Mouse (Mus musculus) G1E (cell line): ENCODE measurements around the gene B3galnt1. TPM values are rescaled to one million over a fixed set of nuclear protein-coding genes. Genes with fewer than 3 reads are reported as not detected.

ENCODE experiments used
- ATAC-seq: 2 replicates; pipeline ENCODE4 v1.8.0; 2016; ENCODE audit warnings: mild to moderate bottlenecking; ENCODE audit not compliant: insufficient number of reproducible peaks, poor library complexity, low FRiP score, severe bottlenecking; ENCODE audit errors: extremely low read depth
- DNase-seq: peaks from one replicate; pipeline ENCODE4 v3.0.0; 2012; ENCODE audit warnings: low spot score
- H3K27me3 ChIP-seq: 2 replicates; pipeline ENCODE4 v1.6.1; 2012; ENCODE audit warnings: mild to moderate bottlenecking, low read length, inconsistent platforms; ENCODE audit not compliant: insufficient read depth
- H3K36me3 ChIP-seq: replicated peaks from 2 replicates; pipeline ENCODE3; 2012; ENCODE audit warnings: mild to moderate bottlenecking, inconsistent platforms
- H3K4me1 ChIP-seq: 2 replicates; pipeline ENCODE4 v1.6.1; 2012; ENCODE audit warnings: low read depth, low read length, inconsistent platforms, mixed read lengths; ENCODE audit not compliant: insufficient read depth
- H3K4me3 ChIP-seq: 2 replicates; pipeline ENCODE4 v1.5.1; 2012; ENCODE audit warnings: low read depth, mild to moderate bottlenecking, inconsistent platforms, low read length, moderate library complexity, mixed read lengths
- H3K9me3 ChIP-seq: replicated peaks from 2 replicates; pipeline ENCODE4 v1.6.1; 2012; ENCODE audit warnings: inconsistent platforms
- CTCF ChIP-seq: IDR thresholded peaks from 2 replicates; pipeline ENCODE4 v1.5.1; 2012; ENCODE audit warnings: low read depth, low read length, inconsistent platforms, mixed read lengths
- GATA1 ChIP-seq: IDR thresholded peaks from 2 replicates; pipeline ENCODE4 v1.6.1; 2012; ENCODE audit warnings: borderline replicate concordance, low read length, inconsistent platforms, mixed read lengths
- GATA2 ChIP-seq: IDR thresholded peaks from 2 replicates; pipeline ENCODE4 v1.6.1; 2012; ENCODE audit warnings: low read depth, low read length, inconsistent platforms, borderline replicate concordance
- POLR2AphosphoS5 ChIP-seq: IDR thresholded peaks from 2 replicates; pipeline ENCODE4 v1.6.1; 2012; ENCODE audit warnings: low read depth, low read length, inconsistent platforms; ENCODE audit not compliant: insufficient replicate concordance
- TAL1 ChIP-seq: conservative IDR thresholded peaks from 2 replicates; pipeline ENCODE4 v1.6.1; 2012; ENCODE audit warnings: low read depth, low read length, inconsistent platforms, mixed read lengths
- polyA plus RNA-seq: library from polyadenylated mRNA; stranded (reverse); fragments of >175 nt; gene quantifications from 2 replicates; pipeline ENCODE4 v1.2.3, GENCODE M21; 2012
- total RNA-seq, 2 experiments: library from RNA; stranded (forward) in 1 of 2; stranded (reverse) in 1 of 2; fragments of 200-1000 nt in 1 of 2; fragments of >200 nt in 1 of 2; fragmentation: Nextera tagmentation in 1 of 2; gene quantifications; 2 replicates each; pipeline ENCODE4 v1.2.3; 2014 to 2017

B3galnt1 gene
- total and polyA plus RNA-seq, 3 experiments = not detected

GRCm38 (mm10) chr3:69535941-69536647 is 62.7 kb downstream of the B3galnt1 start:
- no peak for DNase-seq
- no peak for ATAC-seq
- Histone ChIP-seq H3K4me1 (no peaks in the 10 kb centered on the region), H3K27me3 (no peaks in the 10 kb centered on the region), H3K9me3 (no peaks in the 10 kb centered on the region), H3K4me3 (no peak overlapping the region), H3K36me3 (no peaks in the 10 kb centered on the region)
- no peak for TF ChIP-seq TAL1
- no peak for TF ChIP-seq POLR2AphosphoS5
- no peak for TF ChIP-seq CTCF
- TF ChIP-seq GATA1 = no peak
- no peak for TF ChIP-seq GATA2

GRCm38 (mm10) chr3:69535486-69535885 is 63.3 kb downstream of the B3galnt1 start:
- Histone ChIP-seq H3K9me3 (no peaks in the 10 kb centered on the region), H3K4me1 (no peaks in the 10 kb centered on the region), H3K36me3 (no peaks in the 10 kb centered on the region), H3K4me3 (no peak overlapping the region), H3K27me3 (no peaks in the 10 kb centered on the region)
- no peak for DNase-seq
- ATAC-seq = no peak
- TF ChIP-seq GATA1 = no peak
- TF ChIP-seq POLR2AphosphoS5 = no peak
- TF ChIP-seq GATA2 = no peak
- no peak for TF ChIP-seq CTCF
- TF ChIP-seq TAL1 = no peak

GRCm38 (mm10) chr3:69532687-69533086 is 66.1 kb downstream of the B3galnt1 start:
- ATAC-seq = no peak
- no peaks in the 10 kb centered on the region for H3K9me3 ChIP-seq
- no peaks in the 10 kb centered on the region for H3K4me1 ChIP-seq
- no peak for TF ChIP-seq POLR2AphosphoS5
- no peak for TF ChIP-seq TAL1
- no peak for TF ChIP-seq GATA2
- TF ChIP-seq GATA1 = no peak
- TF ChIP-seq CTCF = no peak
- no peaks in the 10 kb centered on the region for H3K36me3 ChIP-seq
- DNase-seq = no peak
- no peak overlapping the region for H3K4me3 ChIP-seq
- H3K27me3 ChIP-seq = no peaks in the 10 kb centered on the region

GRCm38 (mm10) chr3:69531511-69531910 is 67.2 kb downstream of the B3galnt1 start:
- H3K4me3 ChIP-seq = no peak overlapping the region
- H3K36me3 ChIP-seq = no peaks in the 10 kb centered on the region
- no peak for DNase-seq
- ATAC-seq = no peak
- TF ChIP-seq TAL1 (no peak), GATA2 (no peak), POLR2AphosphoS5 (no peak), CTCF (no peak), GATA1 (no peak)
- H3K9me3 ChIP-seq = no peaks in the 10 kb centered on the region
- H3K4me1 ChIP-seq = no peaks in the 10 kb centered on the region
- no peaks in the 10 kb centered on the region for H3K27me3 ChIP-seq

- ATAC-seq = no peak
- no peaks in the 10 kb centered on the region for H3K36me3 ChIP-seq
- no peak overlapping the region for H3K4me3 ChIP-seq
- no peaks in the 10 kb centered on the region for H3K27me3 ChIP-seq
- DNase-seq = no peak
- H3K4me1 ChIP-seq = no peaks in the 10 kb centered on the region
- no peaks in the 10 kb centered on the region for H3K9me3 ChIP-seq
- TF ChIP-seq GATA2 (no peak), GATA1 (no peak), TAL1 (no peak), CTCF (no peak), POLR2AphosphoS5 (no peak)
Observed at GRCm38 (mm10) chr3:69529576-69529975, 69.2 kb downstream of the B3galnt1 start.

- no peak overlapping the region for H3K4me3 ChIP-seq
- H3K4me1 ChIP-seq = no peaks in the 10 kb centered on the region
- TF ChIP-seq CTCF = no peak
- no peak for TF ChIP-seq TAL1
- no peak for TF ChIP-seq POLR2AphosphoS5
- TF ChIP-seq GATA2 = no peak
- no peak for TF ChIP-seq GATA1
- peaks cover 2% of the 10 kb centered on the region for H3K9me3 ChIP-seq
- no peak for ATAC-seq
- DNase-seq = no peak
- peaks cover under 1% of the 10 kb centered on the region for H3K36me3 ChIP-seq
- no peaks in the 10 kb centered on the region for H3K27me3 ChIP-seq
Observed at GRCm38 (mm10) chr3:69527384-69527783, 71.4 kb downstream of the B3galnt1 start.
